Mouse (Mus musculus): ENCODE results near the gene Mettl8. TPM values are rescaled to one million over a fixed set of nuclear protein-coding genes. Genes with fewer than 3 reads are reported as not detected.
A peak's percentile ranks its signal among the peaks of the same experiment; 100 is the strongest.

The Mettl8 gene
- polyA plus RNA-seq, 1 experiment = 18.9 TPM

- peaks cover 16% of the 10 kb centered on the region for H3K4me1 ChIP-seq (replicated peaks; ENCODE audit: control insufficient read depth, insufficient read depth, low read length)
- TF ChIP-seq CTCF (IDR thresholded peaks at IDR 0.05; ENCODE audit: borderline replicate concordance, control insufficient read depth, extremely low read depth, insufficient read depth, low read length, poor library complexity) (no peak), POLR2A (IDR thresholded peaks at IDR 0.05; ENCODE audit: control insufficient read depth, extremely low read depth, insufficient read depth, low read length, poor library complexity) (no peak)
- H3K27ac ChIP-seq (ENCODE audit: control insufficient read depth, insufficient read depth, low read length) = no peak overlapping the region
- peak; percentile 18 for DNase-seq
- WGBS = 39% methylated on average over 17 of the region's 17 CpGs
- no peaks in the 10 kb centered on the region for H3K27me3 ChIP-seq (ENCODE audit: control insufficient read depth, insufficient read depth, low read length)
- no peaks in the 10 kb centered on the region for H3K36me3 ChIP-seq (ENCODE audit: control insufficient read depth, insufficient read depth, low read length)
- H3K4me3 ChIP-seq (ENCODE audit: control insufficient read depth, insufficient read depth, low read length) = no peak overlapping the region
Measured at GRCm38 (mm10) chr2:70989201-70990191, 65.9 kb downstream of the Mettl8 start.

GRCm38 (mm10) chr2:70978271-70978670, 77.1 kb downstream of the Mettl8 start:
- no peak for DNase-seq
- no peaks in the 10 kb centered on the region for H3K4me1 ChIP-seq (replicated peaks; ENCODE audit: control insufficient read depth, insufficient read depth, low read length)
- no peaks in the 10 kb centered on the region; the same call in 1 of the 2 replicates for H3K36me3 ChIP-seq (ENCODE audit: control insufficient read depth, insufficient read depth, low read length)
- H3K27ac ChIP-seq (ENCODE audit: control insufficient read depth, insufficient read depth, low read length) = no peak overlapping the region
- no peak overlapping the region for H3K4me3 ChIP-seq (ENCODE audit: control insufficient read depth, insufficient read depth, low read length)
- 93% methylated on average over 5 of the region's 5 CpGs for WGBS
- TF ChIP-seq CTCF (IDR thresholded peaks at IDR 0.05; ENCODE audit: borderline replicate concordance, control insufficient read depth, extremely low read depth, insufficient read depth, low read length, poor library complexity) = no peak
- no peak for TF ChIP-seq POLR2A (IDR thresholded peaks at IDR 0.05; ENCODE audit: control insufficient read depth, extremely low read depth, insufficient read depth, low read length, poor library complexity)
- H3K27me3 ChIP-seq (ENCODE audit: control insufficient read depth, insufficient read depth, low read length) = no peaks in the 10 kb centered on the region

- Histone ChIP-seq H3K36me3 (ENCODE audit: control insufficient read depth, insufficient read depth, low read length) (no peaks in the 10 kb centered on the region; the same call in 1 of the 2 replicates), H3K27me3 (ENCODE audit: control insufficient read depth, insufficient read depth, low read length) (no peaks in the 10 kb centered on the region), H3K27ac (ENCODE audit: control insufficient read depth, insufficient read depth, low read length) (no peak overlapping the region), H3K4me1 (replicated peaks; ENCODE audit: control insufficient read depth, insufficient read depth, low read length) (no peaks in the 10 kb centered on the region), H3K4me3 (ENCODE audit: control insufficient read depth, insufficient read depth, low read length) (no peak overlapping the region)
- TF ChIP-seq CTCF (IDR thresholded peaks at IDR 0.05; ENCODE audit: borderline replicate concordance, control insufficient read depth, extremely low read depth, insufficient read depth, low read length, poor library complexity) = no peak
- TF ChIP-seq POLR2A (IDR thresholded peaks at IDR 0.05; ENCODE audit: control insufficient read depth, extremely low read depth, insufficient read depth, low read length, poor library complexity) = no peak
- no peak for DNase-seq
- 97% methylated on average over 6 of the region's 6 CpGs for WGBS
Measured at GRCm38 (mm10) chr2:70974769-70975168, 80.6 kb downstream of the Mettl8 start.

- peaks cover under 1% of the 10 kb centered on the region; the same call in 1 of the 2 replicates for H3K4me1 ChIP-seq (replicated peaks; ENCODE audit: control insufficient read depth, insufficient read depth, low read length)
- H3K36me3 ChIP-seq (ENCODE audit: control insufficient read depth, insufficient read depth, low read length) = no peaks in the 10 kb centered on the region; the same call in 1 of the 2 replicates
- DNase-seq = no peak
- 96% methylated on average over 16 of the region's 16 CpGs for WGBS
- no peak for TF ChIP-seq POLR2A (IDR thresholded peaks at IDR 0.05; ENCODE audit: control insufficient read depth, extremely low read depth, insufficient read depth, low read length, poor library complexity)
- no peak for TF ChIP-seq CTCF (IDR thresholded peaks at IDR 0.05; ENCODE audit: borderline replicate concordance, control insufficient read depth, extremely low read depth, insufficient read depth, low read length, poor library complexity)
- H3K27ac ChIP-seq (ENCODE audit: control insufficient read depth, insufficient read depth, low read length) = no peak overlapping the region
- H3K4me3 ChIP-seq (ENCODE audit: control insufficient read depth, insufficient read depth, low read length) = no peak overlapping the region
- no peaks in the 10 kb centered on the region for H3K27me3 ChIP-seq (ENCODE audit: control insufficient read depth, insufficient read depth, low read length)
Measured at GRCm38 (mm10) chr2:70972795-70973518, 82.4 kb downstream of the Mettl8 start.

GRCm38 (mm10) chr2:70970158-70970741, 85.1 kb downstream of the Mettl8 start:
- H3K27me3 ChIP-seq (ENCODE audit: control insufficient read depth, insufficient read depth, low read length) = no peaks in the 10 kb centered on the region
- H3K4me1 ChIP-seq (replicated peaks; ENCODE audit: control insufficient read depth, insufficient read depth, low read length) = peaks cover 9% of the 10 kb centered on the region
- H3K27ac ChIP-seq (ENCODE audit: control insufficient read depth, insufficient read depth, low read length) = no peak overlapping the region
- peaks cover 3% of the 10 kb centered on the region; the same call in 1 of the 2 replicates for H3K36me3 ChIP-seq (ENCODE audit: control insufficient read depth, insufficient read depth, low read length)
- WGBS = 90% methylated on average over 7 of the region's 7 CpGs
- TF ChIP-seq POLR2A (IDR thresholded peaks at IDR 0.05; ENCODE audit: control insufficient read depth, extremely low read depth, insufficient read depth, low read length, poor library complexity) (no peak), CTCF (IDR thresholded peaks at IDR 0.05; ENCODE audit: borderline replicate concordance, control insufficient read depth, extremely low read depth, insufficient read depth, low read length, poor library complexity) (no peak)
- H3K4me3 ChIP-seq (ENCODE audit: control insufficient read depth, insufficient read depth, low read length) = no peak overlapping the region
- DNase-seq = no peak

GRCm38 (mm10) chr2:70968305-70968704, 87.1 kb downstream of the Mettl8 start:
- H3K4me3 ChIP-seq (ENCODE audit: control insufficient read depth, insufficient read depth, low read length) = no peak overlapping the region
- TF ChIP-seq CTCF (IDR thresholded peaks at IDR 0.05; ENCODE audit: borderline replicate concordance, control insufficient read depth, extremely low read depth, insufficient read depth, low read length, poor library complexity) (no peak), POLR2A (IDR thresholded peaks at IDR 0.05; ENCODE audit: control insufficient read depth, extremely low read depth, insufficient read depth, low read length, poor library complexity) (no peak)
- H3K27ac ChIP-seq (ENCODE audit: control insufficient read depth, insufficient read depth, low read length) = no peak overlapping the region
- WGBS = 73% methylated on average over 2 of the region's 2 CpGs
- no peaks in the 10 kb centered on the region for H3K27me3 ChIP-seq (ENCODE audit: control insufficient read depth, insufficient read depth, low read length)
- DNase-seq = no peak
- H3K36me3 ChIP-seq (ENCODE audit: control insufficient read depth, insufficient read depth, low read length) = peaks cover 8% of the 10 kb centered on the region
- H3K4me1 ChIP-seq (replicated peaks; ENCODE audit: control insufficient read depth, insufficient read depth, low read length) = peaks cover 9% of the 10 kb centered on the region

Data from thymus, adult 2 months (tissue).